Mouse (Mus musculus) splenic B cell, adult 2 months (primary cell): ENCODE results near the gene Kcnj1.

Experiments used
- DNase-seq: peaks from one replicate; pipeline ENCODE4 v3.0.0-alpha.2; 2011; ENCODE audit warnings: low read depth, low spot score
- H3K27me3 ChIP-seq: 2 replicates; pipeline ENCODE4 v1.6.1; 2012; ENCODE audit warnings: mild to moderate bottlenecking, low read length, moderate library complexity, mixed read lengths; ENCODE audit not compliant: control insufficient read depth, poor library complexity, insufficient read depth, severe bottlenecking
- H3K36me3 ChIP-seq: 2 replicates; pipeline ENCODE4 v1.6.1; 2012; ENCODE audit warnings: mild to moderate bottlenecking, low read length, moderate library complexity, mixed read lengths; ENCODE audit not compliant: control insufficient read depth, poor library complexity, insufficient read depth, severe bottlenecking

Kcnj1 gene

DNA sequence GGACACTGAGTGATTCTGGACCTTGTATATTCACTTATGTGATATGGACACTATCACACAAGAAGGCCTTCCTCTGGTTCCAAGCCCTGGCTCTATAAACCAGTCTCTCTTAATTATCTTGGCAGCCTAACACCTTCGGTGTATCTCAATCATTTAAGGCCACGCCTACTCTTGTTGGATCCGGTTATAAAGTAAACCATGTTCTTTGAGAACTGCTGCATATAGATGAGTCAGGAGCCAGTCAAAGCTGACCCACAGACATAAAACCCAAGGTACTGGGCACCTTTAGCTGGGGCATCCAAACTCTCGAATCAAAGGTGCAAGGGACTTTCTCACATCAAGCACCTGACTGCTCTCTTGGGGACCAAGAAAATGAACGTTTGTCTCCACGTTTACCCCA is at the start of gene Kcnj1:
Kcnj1 (plus strand) TSS at position 292 of the 400 bp plus-strand sequence.
- H3K36me3 ChIP-seq = no peaks in the 10 kb centered on the region

DNA sequence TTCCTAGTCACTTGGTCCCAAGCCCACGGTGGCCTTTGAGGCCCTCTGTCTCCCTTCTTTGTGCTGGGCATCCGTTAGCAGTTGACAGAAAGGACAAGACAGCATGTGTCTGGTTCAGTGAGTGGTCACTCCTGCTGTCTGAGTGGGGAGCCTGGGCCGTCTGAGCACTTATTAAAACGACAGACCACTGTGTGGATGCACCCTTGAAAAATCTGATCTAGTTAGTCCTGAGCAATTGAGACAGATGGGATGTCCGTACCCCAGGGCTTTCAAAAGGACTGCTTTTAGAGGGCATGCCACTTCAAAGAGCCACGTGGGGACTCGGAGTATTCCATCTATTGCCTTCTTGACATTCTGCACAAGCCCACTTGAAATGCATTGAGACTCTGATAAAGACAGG is 48.7 kb upstream of the Kcnj1 start:
- H3K27me3 ChIP-seq = no peaks in the 10 kb centered on the region
- H3K36me3 ChIP-seq = no peaks in the 10 kb centered on the region
- DNase-seq = no peak

More for the DNA sequence above, at the start of gene Kcnj1:
- no peak for DNase-seq
- no peaks in the 10 kb centered on the region for H3K27me3 ChIP-seq

DNA sequence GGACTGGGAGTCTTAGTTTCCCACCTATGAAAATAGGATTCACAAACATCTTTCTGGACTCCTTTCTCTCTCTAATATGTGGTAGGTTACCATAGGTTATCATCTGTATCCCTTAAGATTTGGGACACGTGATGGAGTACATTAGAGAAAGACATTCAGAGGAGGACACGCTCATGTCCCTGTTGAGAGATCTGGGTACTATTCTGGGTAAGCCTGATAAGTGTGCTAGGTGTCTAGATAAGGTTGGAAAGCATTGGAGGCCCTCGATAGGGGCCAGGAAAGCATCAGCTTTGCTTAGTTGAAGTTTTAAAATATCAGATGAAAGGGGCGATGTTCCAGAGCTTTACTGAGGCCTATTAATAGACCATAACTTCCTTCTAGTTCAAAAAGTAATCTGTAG is 43.5 kb upstream of the Kcnj1 start:
- no peaks in the 10 kb centered on the region for H3K27me3 ChIP-seq
- DNase-seq = no peak
- no peaks in the 10 kb centered on the region for H3K36me3 ChIP-seq

DNA sequence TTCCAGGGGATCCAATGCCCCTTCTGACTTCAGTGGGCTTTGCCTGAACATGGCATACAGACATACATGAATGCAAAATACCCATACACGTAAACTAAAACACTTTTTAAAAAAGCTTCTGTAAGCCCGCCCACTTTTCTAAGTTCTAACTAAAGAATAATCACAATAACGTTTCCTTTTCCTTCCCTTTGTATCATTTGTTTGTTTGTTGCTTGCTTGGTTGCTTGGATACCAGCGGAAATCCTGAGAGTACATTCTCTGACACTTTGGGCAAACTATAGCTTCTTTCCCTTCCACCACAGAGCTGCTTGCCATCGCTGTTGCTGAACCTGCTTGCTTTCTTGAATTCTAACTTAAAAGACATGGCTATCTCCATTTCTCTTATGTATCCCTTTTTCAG is 41.1 kb upstream of the Kcnj1 start:
- H3K36me3 ChIP-seq = no peaks in the 10 kb centered on the region
- DNase-seq = no peak

DNA sequence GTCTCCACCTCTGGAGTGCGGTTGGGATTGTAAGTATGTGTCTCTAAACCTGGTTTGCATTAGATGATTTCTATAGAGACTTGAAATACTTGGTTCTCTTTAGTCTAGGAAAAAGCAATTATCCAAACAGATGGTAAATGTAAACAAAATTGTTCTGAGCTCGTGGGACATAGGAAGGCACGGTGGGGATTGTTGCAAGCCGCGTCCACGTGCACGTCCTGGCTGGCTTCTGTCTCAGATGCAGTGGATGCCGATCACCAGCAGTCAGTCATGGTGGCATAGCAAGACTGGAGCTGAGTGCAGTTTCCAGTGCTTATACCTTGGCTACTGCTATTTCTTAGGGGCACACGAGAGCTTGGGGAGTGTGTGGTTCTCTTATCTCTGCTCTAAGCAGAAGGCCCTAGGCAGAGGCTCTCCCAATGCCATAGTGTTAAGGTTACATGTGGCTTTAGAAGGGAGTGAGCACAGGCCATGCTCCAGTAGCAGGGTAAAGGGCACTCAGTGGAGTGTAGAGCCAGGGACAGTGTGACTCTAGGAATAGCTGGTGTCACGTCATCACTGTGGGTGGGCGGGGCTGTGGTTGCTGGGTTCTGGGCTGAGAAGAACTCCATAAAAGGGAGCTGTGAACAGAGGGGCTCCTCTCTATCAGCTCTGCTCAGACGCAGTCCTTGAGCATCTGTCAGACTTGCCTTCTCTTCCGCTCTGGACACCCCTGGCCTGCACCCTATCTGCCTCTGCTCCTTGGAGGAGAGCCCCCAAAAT is 36.7 kb upstream of the Kcnj1 start:
- no peak for DNase-seq
- Histone ChIP-seq H3K27me3 (no peaks in the 10 kb centered on the region), H3K36me3 (no peaks in the 10 kb centered on the region)

More for the DNA sequence above, 41.1 kb upstream of the Kcnj1 start:
- H3K27me3 ChIP-seq = no peaks in the 10 kb centered on the region

DNA sequence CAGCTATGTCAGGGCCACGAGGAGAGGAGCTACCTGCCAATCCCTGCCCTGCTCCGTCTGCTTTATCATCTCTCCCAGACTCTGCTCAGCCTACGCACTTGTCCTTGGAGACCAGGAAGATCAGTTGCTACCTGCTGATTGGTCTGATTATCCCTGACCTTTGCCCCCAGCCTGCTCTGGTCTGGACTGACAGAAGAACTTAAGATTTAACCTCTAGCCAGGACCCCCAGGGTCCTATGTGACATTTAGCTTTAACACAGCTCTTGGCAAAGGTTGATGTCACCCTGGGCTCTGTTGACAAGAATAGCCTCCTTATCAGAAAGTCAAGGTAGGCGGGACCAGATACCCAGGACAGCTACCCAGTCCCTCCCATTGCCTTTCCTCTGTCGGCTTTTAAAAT is 31.5 kb upstream of the Kcnj1 start:
- Histone ChIP-seq H3K36me3 (no peaks in the 10 kb centered on the region), H3K27me3 (no peaks in the 10 kb centered on the region)
- no peak for DNase-seq

DNA sequence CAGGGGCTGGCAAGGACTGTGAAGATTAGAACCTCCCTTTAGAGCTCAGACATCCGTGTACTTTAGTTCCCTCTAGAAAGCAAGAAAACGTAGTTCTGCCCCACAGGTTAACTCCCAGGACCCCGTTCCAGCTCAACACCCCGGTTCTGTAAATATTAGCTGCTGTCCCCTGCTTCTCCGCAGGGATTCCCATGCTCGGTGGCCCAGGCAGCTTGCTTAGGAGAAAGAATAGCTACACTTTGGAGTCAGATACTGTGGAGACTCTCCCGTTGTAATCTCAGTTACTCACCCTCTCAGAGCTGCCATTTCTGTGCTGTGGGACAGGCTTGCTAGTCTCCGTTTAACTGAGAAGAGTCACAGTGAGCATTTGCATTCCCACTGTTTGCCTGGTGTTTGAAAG is 29.4 kb upstream of the Kcnj1 start:
- H3K36me3 ChIP-seq = no peaks in the 10 kb centered on the region
- no peaks in the 10 kb centered on the region; the same call in 1 of the 2 replicates for H3K27me3 ChIP-seq
- no peak for DNase-seq

DNA sequence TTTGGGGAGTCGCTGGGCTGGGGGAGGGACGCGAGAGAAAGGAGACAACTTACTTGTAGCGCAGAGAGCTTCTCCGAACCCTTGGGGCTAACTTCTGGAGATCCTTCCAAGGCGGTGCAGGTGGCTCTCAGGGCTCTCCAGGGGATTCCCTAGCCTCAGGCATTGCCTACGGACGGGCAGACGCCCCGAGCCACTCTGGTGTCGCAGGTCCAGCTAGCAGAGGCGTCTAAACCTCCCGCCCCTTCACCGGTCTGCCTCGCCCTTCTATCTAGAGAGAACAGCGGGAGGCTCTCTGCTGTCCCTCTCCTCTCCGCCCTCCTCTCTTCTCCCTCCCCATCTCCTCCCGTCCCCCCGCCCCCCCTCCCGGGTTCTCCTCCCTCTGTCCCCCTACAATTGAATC is 28.2 kb upstream of the Kcnj1 start, which contains the start of gene Kcnj5:
Kcnj5 (minus strand) TSS at position 300 of the 400 bp plus-strand sequence.
- DNase-seq = no peak
- H3K27me3 ChIP-seq = no peaks in the 10 kb centered on the region; the same call in 1 of the 2 replicates

DNA sequence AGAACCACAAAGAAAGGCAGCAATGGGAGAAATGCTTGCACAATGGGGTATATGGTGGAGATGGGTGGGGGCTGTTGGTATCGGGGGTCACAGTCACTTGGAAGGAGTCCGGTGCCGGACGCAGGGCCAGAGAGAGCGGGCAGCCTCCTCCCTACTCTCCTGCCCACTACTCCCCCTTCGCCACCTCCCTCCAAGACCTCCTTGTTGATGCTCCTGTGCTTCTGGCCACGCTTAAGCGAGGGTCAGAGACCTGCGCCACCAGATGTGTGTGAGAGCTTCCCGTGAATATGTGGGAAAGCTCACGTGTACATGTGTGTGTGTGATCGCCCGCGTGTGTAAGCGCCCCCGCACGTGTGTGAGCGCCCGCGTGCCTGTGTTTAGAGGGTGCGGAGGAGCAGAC is 27.8 kb upstream of the Kcnj1 start:
- H3K36me3 ChIP-seq = no peaks in the 10 kb centered on the region
- DNase-seq = no peak

More for the DNA sequence above, 28.2 kb upstream of the Kcnj1 start, which contains the start of gene Kcnj5:
- no peaks in the 10 kb centered on the region for H3K36me3 ChIP-seq

DNA sequence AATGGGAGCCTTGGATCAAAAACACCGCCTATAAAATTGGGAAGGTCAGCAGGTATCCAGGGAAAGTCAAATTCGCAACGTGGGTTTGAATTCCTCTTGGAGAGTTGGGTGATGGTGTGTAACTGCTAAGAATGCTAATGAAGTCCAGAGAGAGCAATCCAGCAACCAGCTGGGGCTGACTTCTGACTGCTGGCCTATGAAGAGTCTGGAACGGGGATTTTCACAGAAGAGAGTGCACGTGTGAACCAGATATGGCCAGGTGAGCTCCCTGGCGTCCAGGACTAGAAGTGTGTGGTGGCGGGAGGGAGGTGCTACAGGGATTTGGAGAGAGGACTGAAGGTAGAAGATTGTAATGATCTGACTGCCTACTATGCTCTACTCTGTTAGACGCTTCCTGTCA is 24.2 kb upstream of the Kcnj1 start:
- H3K27me3 ChIP-seq = no peaks in the 10 kb centered on the region; the same call in 1 of the 2 replicates

More for the DNA sequence above, 27.8 kb upstream of the Kcnj1 start:
- H3K27me3 ChIP-seq = no peaks in the 10 kb centered on the region; the same call in 1 of the 2 replicates

DNA sequence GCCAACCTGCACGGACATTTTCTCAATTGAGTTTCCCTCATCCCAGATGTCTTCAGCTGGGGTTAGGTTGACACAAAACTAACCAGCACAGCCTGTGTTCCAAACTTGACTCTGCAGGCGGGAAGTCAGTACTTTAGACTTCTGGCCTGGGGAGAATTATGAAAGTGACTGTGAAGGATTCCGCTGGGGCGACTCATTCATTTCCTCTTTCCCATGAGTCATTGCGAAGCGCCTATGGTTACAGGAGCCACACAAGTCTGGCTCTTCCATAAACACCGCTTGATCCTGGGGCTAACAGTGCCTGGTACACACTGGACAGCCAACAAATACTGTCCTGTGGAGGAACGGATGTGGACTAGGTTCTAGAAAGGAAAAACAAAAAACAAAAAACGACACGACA is 22.9 kb upstream of the Kcnj1 start:
- DNase-seq = no peak
- Histone ChIP-seq H3K36me3 (no peaks in the 10 kb centered on the region), H3K27me3 (no peaks in the 10 kb centered on the region; the same call in 1 of the 2 replicates)

More for the DNA sequence above, 24.2 kb upstream of the Kcnj1 start:
- DNase-seq = no peak
- H3K36me3 ChIP-seq = no peaks in the 10 kb centered on the region

DNA sequence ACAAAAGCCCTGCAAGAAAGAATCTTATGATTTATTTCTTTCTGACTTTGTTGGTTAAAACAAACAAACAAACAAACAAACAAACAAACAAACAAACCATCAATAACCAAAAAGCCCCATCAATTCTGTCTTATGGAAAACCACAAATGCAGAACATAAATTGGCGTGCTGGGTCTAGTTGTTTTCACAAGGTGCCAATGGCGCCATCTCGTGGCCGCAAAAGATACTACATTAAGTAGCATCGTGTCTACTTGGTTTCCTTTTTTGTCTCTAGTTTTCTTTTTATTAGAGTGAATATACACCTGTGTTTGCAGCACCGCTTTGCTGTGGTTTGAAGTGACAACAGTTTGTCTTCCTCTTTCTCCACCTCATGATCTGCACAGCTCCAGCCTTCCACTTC is 22.0 kb upstream of the Kcnj1 start:
- H3K36me3 ChIP-seq = no peaks in the 10 kb centered on the region
- DNase-seq = peak; percentile 89
- H3K27me3 ChIP-seq = no peaks in the 10 kb centered on the region; the same call in 1 of the 2 replicates

DNA sequence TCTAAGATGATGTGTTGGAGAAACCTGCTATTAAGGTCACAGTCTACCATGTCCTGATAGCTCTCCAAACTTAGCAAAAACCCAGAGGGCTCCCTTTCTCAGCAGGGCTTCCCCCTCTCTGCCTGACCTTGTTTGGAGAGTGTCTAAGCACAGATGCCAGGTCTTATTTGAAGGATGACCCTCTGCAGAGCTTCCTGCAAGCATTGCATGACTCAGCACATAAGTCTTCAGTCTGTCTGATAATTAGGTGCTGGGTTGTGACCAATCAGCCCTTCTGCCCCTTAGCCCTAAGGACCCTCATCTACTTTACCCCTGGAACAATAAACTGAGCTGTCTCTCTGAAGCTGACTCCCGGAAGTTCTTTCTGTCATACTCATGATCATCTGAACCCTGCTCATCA is 11.5 kb upstream of the Kcnj1 start:
- DNase-seq = no peak
- no peaks in the 10 kb centered on the region for H3K36me3 ChIP-seq
- no peaks in the 10 kb centered on the region; the same call in 1 of the 2 replicates for H3K27me3 ChIP-seq

DNA sequence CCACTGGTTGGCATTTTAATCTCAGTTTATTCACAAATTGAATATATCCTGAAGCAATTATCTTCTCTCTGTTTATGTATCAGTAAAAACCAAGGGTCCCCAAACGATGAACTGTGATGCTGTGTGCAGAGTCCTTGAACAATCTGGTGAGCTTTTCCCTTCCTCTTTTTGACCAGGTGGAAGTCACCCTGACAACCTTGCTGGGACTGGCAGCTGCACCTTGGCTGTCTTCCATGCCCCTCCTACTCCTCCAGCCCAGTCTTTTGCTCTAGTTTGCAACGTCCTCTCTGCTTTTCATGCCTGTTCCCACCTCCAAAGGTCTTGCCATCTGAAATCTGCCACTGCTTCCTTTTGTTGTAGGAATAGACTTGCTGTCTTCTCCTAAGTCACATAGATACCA is 3.5 kb upstream of the Kcnj1 start:
- H3K36me3 ChIP-seq = no peaks in the 10 kb centered on the region
- no peaks in the 10 kb centered on the region for H3K27me3 ChIP-seq
- no peak for DNase-seq

DNA sequence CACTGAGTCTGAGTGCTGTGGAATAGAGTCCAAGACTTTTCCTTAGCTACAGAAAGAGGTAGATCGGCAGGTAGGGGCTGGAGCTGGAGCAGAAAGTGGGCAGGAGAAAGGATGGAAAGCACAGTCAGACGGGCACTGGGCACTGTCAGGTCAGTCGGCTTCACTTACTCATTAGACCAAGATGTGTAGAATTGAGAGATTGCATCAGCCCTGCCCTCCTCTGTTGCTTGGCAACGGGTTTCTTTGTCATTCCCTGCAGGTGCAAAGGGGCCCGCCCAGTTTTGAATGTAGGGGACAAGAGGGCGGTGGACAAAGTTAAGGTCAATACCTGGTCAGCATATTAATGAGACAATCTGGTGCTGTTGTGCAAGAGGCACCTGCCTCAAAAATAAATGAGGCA is 2.9 kb upstream of the Kcnj1 start:
- Histone ChIP-seq H3K27me3 (no peaks in the 10 kb centered on the region), H3K36me3 (no peaks in the 10 kb centered on the region)
- no peak for DNase-seq
